Mouse (Mus musculus): ENCODE results near the gene Stat6. TPM values are rescaled to one million over a fixed set of nuclear protein-coding genes. Genes with fewer than 3 reads are reported as not detected.
A peak's percentile ranks its signal among the peaks of the same experiment; 100 is the strongest.

Gene Stat6
- total RNA-seq (2021): 1 to 10 TPM; 8.6 to 10.0 TPM
- long read RNA-seq, experiment 1, transcript Stat6-201 (22 exons, 3,775 nt): major isoform, 11 of 16 reads
- long read RNA-seq, experiment 1, partial matches to known transcripts: 1 of 16 reads
- long read RNA-seq, experiment 1, other reads (novel, unspliced or antisense): 4 of 16 reads
- long read RNA-seq, experiment 2, transcript Stat6-201 (22 exons, 3,775 nt): major isoform, 8 of 13 reads
- long read RNA-seq, experiment 2, partial matches to known transcripts: 1 of 13 reads
- long read RNA-seq, experiment 2, other reads (novel, unspliced or antisense): 4 of 13 reads

DNA sequence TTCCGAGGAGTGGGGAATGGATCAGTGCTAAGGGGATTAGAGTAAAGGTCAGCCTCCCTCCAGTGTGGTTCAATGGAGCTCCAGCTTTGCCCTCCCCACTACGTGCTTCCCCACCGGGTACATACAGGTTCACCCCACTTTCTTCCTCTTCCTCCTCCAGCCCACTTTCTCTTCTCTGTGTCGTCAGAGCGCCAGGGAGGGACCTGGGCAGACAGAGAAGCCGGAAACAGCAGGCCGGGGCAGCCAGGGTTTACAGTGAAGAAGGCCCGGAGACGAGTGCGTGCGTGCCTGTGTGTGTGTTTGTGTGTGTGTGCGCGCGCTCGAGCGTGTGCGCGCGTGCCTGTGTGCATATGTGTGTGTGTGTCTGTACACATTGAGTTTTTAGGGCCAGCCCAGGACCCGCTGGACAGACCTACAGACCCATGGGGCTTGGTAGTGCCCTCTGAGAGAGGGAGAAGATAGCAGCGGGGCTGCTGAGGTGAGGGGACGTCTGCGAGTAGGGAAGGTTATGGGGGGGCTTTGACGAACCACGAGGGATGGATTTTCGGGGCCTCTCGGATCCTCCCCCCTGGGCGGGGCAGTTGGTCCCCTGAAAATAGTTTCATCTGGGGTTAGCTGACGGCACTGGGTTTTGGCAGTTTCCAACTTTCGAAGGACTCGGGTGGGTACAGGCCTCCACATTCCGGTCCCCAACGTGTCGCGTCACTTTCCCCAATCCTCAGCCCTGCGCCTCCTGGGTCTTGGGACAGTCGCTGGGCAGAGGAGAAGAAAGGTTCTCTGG, at the start of gene Stat6:
Gene Stat6 (plus strand): TSS at position 215 of the 781 bp plus-strand sequence.
- intact Hi-C loops (cut with DNase I): loop anchor here (5.0 kb wide), 1 partner anchor 34 kb away; no protein-coding TSS in a partner anchor
- peak in 1 of 2 experiments; percentile 41 for DNase-seq (ENCODE audit: low spot score in 2 of 2)

DNA sequence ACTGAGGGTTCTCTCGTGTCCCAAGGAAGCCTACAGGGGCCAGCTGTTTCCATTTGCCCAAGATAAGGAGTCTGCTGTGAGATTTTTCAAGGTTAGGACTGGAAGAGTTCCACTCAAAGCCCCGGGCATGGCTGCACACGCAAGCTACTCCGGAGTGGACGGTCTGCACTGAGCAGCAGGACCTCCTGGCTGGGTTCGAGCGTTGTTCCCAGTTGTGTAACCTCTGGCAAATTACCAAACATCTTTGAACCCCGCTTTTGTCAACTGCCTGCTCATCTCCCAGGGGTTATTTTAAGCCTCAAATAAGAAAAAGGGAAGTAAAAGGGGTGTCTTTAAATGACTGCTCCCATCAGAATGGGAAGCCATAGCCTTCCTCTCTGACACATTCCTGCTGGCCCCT, 48.4 kb upstream of the Stat6 start:
- DNase-seq (ENCODE audit: low spot score in 2 of 2): no peak
- intact Hi-C loops (cut with DNase I): no loop called here

DNA sequence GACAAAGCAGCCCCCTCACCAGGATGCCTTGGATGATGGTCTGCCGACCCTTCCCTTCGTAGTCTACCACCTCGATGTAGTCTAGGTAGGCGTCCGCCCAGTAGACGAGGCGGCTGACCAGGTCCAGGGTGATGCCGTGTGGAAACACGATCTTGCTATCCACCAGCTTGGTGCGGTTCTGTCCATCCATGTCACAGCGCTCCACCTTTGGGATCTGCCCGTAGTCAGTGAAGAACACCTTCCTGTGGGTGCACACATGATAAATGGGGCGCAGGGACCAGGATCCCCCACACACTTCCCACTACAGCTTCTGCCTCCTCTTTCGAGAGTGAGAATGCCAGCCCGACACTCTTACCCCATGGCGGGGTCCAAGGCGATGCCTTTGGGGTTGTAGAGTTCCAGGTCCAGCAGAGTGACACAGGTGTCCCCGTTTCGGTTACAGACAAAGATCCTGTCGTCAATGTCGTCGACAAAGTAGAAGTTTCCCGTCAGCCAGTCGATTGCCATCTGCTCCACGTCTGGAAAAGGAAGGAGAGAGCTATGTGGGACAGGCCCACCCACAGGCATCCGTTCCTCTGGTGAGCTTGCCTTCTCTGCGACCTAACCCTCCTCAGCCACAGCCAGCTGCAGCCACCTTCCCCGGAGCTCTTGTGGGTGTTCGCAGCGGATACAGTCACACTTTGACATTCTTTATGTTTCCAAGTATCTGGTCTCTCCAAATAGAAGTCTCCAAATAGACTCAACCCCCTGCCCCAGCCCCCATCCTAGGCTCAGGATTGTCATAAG, 47.7 kb upstream of the Stat6 start:
- DNase-seq (ENCODE audit: low spot score in 2 of 2): no peak
- intact Hi-C loops (cut with DNase I): no loop called here

DNA sequence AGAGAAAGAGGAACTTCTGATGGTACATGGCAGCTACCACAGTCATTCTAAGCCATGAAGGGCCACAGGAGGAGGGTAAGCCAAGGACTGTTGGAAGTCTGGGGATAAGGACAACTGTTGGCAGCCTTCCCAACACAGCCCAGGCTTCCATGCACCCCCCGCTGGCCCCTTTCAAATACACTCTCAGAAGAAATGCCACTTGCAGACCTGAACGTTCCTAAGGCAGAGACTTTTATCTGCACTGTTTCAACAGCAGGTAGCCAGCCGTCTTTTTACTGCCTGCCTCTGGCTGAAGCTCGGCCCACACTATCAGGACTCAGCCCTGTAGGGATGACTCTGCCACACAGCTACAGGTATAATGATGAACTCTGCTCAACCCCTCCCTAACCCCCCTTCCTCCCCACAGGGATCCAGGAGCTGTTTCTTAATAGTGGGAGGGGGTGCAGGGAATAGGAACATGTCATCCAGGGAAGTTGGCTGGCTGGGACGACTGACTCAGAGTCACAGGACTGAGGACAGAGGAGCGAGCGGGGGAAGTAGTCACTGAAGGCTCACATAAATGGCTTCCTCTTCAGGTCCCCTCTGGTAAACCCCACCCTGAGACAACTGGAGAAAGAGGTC, 46.4 kb upstream of the Stat6 start:
- intact Hi-C loops (cut with DNase I): loop anchor here (2.0 kb wide), 1 partner anchor 18 kb away; no protein-coding TSS in a partner anchor
- peak in 1 of 2 experiments; percentile 54 for DNase-seq (ENCODE audit: low spot score in 2 of 2)

DNA sequence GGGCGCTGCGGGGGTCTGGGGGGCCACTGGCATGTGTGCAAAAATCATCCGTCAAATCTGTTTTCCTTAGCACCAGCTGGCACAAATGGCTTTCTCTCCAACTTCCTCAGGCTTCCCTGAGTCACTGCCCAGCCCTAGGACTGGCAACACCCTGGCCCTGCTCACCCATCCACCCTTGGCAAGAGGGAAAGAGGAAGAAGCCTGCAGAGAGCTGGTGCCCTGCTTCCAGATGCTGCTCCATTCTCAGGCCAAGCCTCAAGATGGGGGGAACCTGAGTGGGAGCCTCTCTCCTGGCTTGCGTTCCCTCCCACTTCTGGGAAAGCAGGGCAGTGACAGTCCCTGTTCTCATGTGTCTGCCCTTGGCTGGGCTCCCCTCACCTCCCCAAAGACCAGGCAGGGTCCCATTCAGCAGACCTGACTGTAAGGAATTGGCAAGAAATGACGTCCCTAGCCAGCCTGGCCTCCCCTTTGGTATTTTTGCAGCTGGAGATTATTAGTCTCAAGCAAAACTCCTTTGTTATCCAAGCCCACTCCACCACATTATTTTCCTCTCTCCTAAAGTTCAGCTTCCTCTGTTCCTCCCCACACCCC, 45.4 kb upstream of the Stat6 start:
- intact Hi-C loops (cut with DNase I): loop anchor here (2.0 kb wide), 1 partner anchor 17 kb away; no protein-coding TSS in a partner anchor
- no peak for DNase-seq (ENCODE audit: low spot score in 2 of 2)

DNA sequence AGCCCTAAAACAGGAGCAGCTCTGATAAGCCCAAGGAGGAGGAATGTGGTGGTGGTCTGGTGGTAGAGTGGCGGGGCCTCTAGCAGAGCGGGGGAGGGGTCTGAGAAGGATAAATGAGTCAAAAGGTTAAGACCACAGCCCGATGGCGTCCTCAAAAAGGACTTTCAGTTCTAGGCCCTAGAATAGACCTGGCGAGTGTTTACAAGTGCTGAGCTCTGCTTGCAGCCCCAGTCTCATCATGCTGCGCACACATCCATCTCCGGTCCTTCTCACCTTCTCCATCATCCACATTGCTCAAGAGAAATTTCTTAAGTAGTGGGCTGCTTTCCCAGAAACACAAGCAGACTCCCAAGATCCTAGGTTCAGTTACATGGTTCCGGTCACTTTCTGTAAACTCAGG, 44.2 kb upstream of the Stat6 start:
- intact Hi-C loops (cut with DNase I): no loop called here
- DNase-seq (ENCODE audit: low spot score in 2 of 2): no peak

DNA sequence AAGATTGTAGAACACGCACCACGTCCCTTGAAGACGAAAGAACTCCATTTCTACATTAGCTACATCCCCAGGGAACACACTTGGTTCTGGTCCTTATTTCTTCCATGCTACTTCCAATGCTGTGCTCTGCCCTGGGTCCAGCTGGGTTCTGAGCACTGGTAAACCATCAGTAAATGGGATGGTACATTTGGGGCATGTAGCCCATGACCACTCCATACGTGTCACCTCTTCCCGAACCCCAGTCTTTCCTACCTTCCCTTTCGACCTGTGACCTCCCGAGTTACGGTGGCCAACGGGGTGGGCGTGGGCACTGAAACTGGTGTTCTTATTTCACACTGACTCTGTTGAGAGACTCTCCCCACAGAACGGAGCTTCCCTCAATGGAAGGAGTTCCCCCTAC, 43.5 kb upstream of the Stat6 start:
- DNase-seq (ENCODE audit: low spot score in 2 of 2): no peak
- intact Hi-C loops (cut with DNase I): no loop called here

DNA sequence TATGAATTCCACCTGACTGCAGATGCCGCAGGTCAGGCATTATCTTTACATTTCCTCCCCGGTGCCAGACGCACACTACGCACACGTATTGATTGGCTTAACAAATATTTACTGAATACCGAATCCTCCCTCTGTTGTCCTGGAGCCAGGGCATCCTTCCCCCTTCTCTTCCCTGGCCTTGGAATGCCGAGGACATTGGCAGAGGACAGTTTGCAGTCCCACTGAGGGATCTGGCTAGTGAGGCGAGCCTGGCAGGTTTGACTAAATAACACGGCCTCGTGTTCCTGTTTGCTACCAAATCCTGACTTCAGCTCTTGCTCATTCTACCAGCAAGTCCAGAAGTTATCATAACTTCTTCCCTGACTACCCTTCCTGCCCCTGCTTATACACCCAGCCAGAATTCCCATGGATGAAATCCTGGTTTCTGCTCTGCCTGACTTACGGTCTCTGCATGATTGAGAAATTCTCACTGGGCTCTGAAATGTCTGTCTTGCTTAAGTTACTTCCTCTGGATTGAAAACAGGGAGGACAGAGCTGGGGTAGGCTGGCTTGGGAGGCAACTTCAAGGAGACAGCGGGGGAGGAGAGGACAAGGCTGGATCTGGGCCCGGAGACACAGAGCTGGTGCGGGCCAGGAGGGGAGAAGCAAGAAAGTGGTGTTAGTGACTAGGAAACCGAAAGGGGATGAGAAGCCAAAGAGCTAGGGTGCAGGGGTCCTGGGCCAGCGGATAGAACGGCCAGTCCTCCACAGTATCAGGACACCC, 42.8 kb upstream of the Stat6 start:
- DNase-seq (ENCODE audit: low spot score in 2 of 2): no peak
- intact Hi-C loops (cut with DNase I): no loop called here

DNA sequence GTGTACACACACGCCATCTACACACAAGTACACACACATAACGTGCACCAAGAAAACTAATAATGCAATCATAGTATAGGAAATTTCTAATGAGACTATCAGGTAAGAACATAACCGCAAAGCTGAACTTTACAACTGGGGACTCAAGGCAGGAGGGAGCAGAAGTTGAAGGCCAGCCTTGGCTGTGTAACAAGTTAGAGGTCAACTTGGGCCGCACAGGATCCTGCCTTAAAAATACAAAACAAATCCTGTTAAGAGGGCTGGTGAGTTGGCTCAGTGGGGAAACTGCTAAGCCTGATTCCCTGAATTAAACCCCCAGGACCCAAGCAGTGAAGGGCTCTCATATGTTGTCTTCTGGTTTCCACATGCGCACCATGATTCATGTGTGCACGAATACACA, 40.6 kb upstream of the Stat6 start:
- no peak for DNase-seq (ENCODE audit: low spot score in 2 of 2)
- intact Hi-C loops (cut with DNase I): no loop called here

DNA sequence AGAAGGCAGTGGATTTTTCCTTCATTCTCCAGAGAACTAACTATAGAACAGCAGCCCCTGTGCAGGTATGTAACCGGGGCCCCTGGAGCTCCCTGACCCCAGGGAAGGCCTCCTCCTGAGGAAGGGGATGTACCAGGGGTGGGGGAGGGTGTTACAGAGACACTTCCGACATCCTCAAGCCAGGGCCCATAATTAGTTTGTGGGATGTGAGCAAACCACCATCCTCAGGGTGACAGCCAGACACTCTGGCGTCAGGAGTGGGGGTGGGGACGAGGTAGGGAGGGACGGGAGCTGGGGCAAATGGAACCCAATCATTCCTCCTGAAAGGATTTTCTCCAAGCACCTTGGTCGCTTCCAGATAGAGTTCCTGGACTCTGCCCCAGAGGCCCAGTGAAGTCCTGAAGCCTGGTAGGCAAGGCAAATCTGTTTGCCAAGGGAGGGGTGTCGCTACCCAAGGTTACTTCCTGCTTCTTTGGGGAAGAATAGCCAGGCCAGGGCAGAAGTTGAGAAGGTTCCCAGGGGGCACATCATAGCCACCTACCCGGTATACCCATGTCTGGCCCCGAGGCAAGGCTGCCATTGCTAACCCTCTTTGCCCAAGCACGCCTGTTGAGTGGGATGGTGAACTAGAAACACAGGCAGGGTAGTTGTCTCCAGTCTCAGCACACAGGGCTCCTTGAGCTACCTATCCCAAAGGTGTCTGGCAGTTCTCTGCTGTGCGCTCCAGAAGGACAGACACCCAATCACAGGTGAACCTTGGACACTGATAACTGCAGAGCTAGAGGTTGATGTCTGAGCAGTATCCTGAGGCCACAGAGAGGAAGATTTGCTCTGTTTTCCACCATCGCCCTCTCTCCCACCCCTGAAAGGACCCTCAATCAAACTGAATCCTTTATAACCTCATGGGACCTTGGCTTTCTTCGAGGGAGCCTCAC, 39.1 kb upstream of the Stat6 start:
- intact Hi-C loops (cut with DNase I): no loop called here

DNA sequence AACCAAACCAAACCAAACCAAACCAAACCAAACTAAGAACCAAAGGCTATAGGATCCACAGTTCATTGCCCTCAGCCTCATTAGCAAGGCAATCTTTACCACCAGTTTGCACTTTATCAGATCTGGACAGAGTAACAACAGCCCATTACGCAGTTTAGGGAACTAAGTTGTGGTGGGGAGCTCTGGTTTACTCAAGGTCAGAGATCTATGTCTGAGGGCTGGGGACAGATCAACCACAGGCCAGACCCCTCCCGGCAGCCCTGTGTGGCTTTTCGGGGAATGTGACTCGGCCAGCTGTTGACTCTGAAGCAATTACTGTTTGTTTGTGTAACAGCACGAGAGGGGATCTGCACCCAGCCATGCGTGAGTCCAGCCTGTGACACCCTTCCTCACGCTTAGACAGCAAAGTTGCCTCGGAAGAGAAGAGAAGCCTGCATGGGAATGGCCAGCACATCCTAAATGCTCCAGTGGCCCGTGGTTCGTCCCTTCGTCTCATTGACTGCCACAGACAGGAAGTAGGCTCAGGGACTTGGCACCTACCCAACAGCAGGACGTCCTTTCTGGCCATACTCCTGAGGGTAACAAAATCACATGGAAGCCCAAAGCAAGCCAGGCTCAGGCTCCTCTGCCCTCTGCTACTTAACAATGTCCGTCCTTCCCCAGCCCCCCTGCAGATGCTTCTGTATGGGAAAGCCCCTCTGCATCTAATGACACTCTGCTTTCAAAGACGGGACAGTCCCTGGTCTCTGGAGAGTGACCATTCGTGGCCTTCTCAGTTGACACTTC, 38.1 kb upstream of the Stat6 start:
- DNase-seq (ENCODE audit: low spot score in 2 of 2): peak; percentile 55 to 58
- intact Hi-C loops (cut with DNase I): no loop called here

More for the DNA sequence above, 39.1 kb upstream of the Stat6 start:
- no peak for DNase-seq (ENCODE audit: low spot score in 2 of 2)

DNA sequence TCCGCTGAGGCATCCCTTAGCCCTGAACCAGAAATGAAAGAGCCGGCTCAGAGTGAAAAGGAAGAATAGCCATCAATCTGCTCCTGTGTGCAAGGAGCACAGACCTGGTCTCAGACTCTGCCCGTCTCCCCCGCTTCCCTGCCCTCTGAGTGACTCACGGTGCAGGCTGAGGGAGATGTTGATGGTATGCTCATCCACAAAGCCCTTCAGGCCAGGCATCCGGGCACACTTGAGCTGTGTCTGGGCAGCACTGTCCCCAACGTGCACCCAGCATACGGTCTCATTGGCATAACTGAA, 37.6 kb upstream of the Stat6 start:
- DNase-seq (ENCODE audit: low spot score in 2 of 2): no peak
- intact Hi-C loops (cut with DNase I): no loop called here

DNA sequence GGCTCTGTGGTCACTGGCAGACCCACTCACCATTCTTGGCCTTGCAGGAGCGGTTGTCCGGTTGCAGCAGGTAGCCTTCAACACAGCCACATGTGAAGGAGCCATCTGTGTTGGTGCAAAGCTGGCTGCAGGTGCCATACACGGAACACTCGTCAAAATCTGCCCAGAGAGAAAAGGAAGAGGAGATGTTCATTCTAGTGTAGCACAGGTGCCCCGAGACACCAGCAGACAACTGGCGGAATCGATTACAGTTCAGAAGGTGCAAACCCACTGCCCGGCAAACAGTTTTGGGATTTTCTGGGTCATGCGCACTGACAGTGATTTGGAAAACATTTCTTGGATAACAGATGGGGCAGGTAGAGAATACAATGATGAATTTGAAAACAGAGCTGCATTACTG, 37.0 kb upstream of the Stat6 start:
- intact Hi-C loops (cut with DNase I): no loop called here
- DNase-seq (ENCODE audit: low spot score in 2 of 2): no peak

DNA sequence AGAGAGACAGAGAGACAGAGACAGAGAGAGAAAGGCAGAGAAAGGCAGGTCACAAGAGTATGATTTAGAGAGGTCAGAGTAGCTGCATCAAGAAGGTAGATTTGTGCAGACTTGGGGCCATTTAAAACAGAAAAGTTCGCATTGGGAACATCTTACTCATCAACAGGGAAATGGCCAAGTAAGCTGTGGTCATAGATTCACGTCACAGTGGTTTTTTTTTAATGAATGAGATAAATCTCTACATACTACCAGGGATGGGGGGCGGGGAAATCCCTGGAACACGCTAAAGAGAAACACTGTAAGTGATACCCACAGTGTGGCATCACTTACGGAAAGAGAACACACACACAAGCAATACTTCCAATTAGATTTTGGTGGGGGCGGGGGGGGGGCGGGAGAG, 35.7 kb upstream of the Stat6 start:
- DNase-seq (ENCODE audit: low spot score in 2 of 2): no peak
- intact Hi-C loops (cut with DNase I): no loop called here

DNA sequence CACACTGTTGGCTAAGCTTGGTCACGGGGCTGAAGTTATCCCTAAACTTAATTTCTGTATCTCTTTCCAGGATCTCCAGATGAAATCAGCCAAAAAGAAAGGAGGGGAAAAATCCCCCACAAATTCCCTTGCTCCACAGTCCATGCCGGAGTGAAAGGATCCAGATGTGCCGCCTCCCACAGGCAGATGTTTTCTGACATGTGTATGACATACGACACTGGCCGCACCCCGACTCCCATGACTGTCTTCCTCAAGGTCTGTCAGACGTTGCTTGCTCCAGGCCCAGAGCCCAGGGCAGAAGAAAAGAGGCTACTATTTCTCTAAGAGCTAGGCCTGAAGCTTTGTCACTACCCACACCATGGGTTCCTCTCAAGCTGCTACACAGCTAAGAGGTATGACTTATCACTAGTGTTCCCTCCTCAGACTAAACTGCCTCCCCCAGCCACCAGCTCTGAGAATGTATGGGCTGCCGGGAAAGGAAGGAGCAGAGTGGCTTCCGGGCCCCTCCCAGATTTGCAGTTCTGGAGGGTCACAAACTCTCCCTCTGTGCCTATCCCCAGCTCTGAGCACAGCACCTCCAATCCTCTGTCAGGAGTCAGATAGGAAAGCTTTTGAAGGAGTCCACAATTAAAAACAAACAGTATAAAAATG, 33.2 kb upstream of the Stat6 start:
- no peak for DNase-seq (ENCODE audit: low spot score in 2 of 2)
- intact Hi-C loops (cut with DNase I): no loop called here

DNA sequence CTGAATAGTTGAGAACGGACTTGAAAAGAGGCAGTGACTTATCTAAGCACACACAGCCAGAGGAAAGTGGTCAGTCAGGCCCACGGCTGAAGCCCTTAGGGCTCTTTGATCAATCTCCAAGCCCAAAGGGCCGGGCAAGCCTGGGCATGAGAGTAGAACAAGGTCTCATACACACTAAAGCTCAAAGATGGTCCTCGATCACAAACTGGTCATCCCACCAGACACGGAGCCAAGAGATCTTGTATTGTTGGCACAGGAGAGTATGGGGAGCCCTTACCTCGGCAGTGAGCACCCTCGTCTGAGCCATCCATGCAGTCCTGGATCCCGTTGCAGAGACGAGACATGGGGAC, 32.7 kb upstream of the Stat6 start:
- no peak for DNase-seq (ENCODE audit: low spot score in 2 of 2)

More for the DNA sequence above, 32.7 kb upstream of the Stat6 start:
- intact Hi-C loops (cut with DNase I): no loop called here
